Mouse (Mus musculus): ENCODE data around the gene Vmn2r57.
"Not testable (repeated sequence)": the region's sequence is repeated elsewhere in the genome, so short reads cannot be mapped to it uniquely, and the experiment has no call there.

- not testable (repeated sequence) for TF ChIP-seq CTCF, EP300 (IDR thresholded peaks at IDR 0.05; ENCODE audit: low read depth)
Observed at GRCm38 (mm10) chr7:41448596-41448995, at the start of gene Vmn2r57.

All from liver, postnatal 0 days (tissue).